Mouse (Mus musculus) stomach, embryonic 16.5 days (tissue): ENCODE data around the gene Nmb. TPM values are rescaled to one million over a fixed set of nuclear protein-coding genes. Genes with fewer than 3 reads are reported as not detected.

Source experiments
- ATAC-seq: fragments of 200-750 bp; cut with Nextera tagmentation; 2 replicates; pipeline ENCODE4 v1.8.0; 2017; ENCODE audit warnings: moderate number of reproducible peaks, moderate TSS enrichment; ENCODE audit not compliant: insufficient read depth, low FRiP score
- H3K27ac ChIP-seq: fragments of 300-500 bp; sonication (generic); 2 replicates; pipeline ENCODE4 v1.5.1; 2014; ENCODE audit warnings: low read length
- H3K27me3 ChIP-seq: fragments of 300-500 bp; sonication (generic); 2 replicates; pipeline ENCODE4 v1.6.1; 2014; ENCODE audit warnings: low read length, control low read depth, mixed read lengths; ENCODE audit not compliant: control insufficient read depth, insufficient read depth
- H3K36me3 ChIP-seq: fragments of 300-500 bp; sonication (generic); 2 replicates; pipeline ENCODE4 v1.6.1; 2014; ENCODE audit warnings: low read length; ENCODE audit not compliant: control insufficient read depth, insufficient read depth
- H3K4me1 ChIP-seq: fragments of 300-500 bp; sonication (generic); 2 replicates; pipeline ENCODE4 v1.6.1; 2014; ENCODE audit warnings: low read length, control low read depth, mixed read lengths; ENCODE audit not compliant: control insufficient read depth, insufficient read depth
- H3K4me2 ChIP-seq: fragments of 300-500 bp; sonication (generic); 2 replicates; pipeline ENCODE4 v1.6.1; 2014; ENCODE audit warnings: low read depth, low read length, mixed read lengths
- H3K4me3 ChIP-seq: fragments of 300-500 bp; sonication (generic); replicated peaks from 2 replicates; pipeline ENCODE4 v1.5.1; 2014; ENCODE audit warnings: mild to moderate bottlenecking, low read length
- H3K9ac ChIP-seq: fragments of 300-500 bp; sonication (generic); 2 replicates; pipeline ENCODE4 v1.6.1; 2014; ENCODE audit warnings: low read length
- H3K9me3 ChIP-seq: fragments of 300-500 bp; sonication (generic); replicated peaks from 2 replicates; pipeline ENCODE4 v1.6.1; 2016; ENCODE audit warnings: low read length, control low read depth; ENCODE audit not compliant: control insufficient read depth
- WGBS: fragments of 180-500 bp; shearing (Covaris S2); extraction: QIAGEN DNeasy Blood & Tissue Kit; methylation state at CpG from one replicate; pipeline ENCODE4 v1.1.7; 2014; 5-methylcytosine and 5-hydroxymethylcytosine counted together
- polyA plus RNA-seq: library from polyadenylated mRNA; unstranded; fragments of >200 nt; fragmentation: Nextera tagmentation; extraction: Ambion mirVana; gene quantifications from 2 replicates; pipeline ENCODE4 v1.2.1, GENCODE M21; 2015

Nmb gene
- polyA plus RNA-seq, 1 experiment from 2014 or later: 4.4 TPM

- H3K4me3 ChIP-seq: peak overlapping the region; percentile 66
- H3K4me2 ChIP-seq: peak overlapping the region; percentile 59
- WGBS: 24% methylated on average over 15 of the region's 15 CpGs
- no peaks in the 10 kb centered on the region for H3K36me3 ChIP-seq
- H3K27ac ChIP-seq: peak overlapping the region; percentile 90
- H3K9me3 ChIP-seq: no peaks in the 10 kb centered on the region
- ATAC-seq: no peak
- peaks cover 10% of the 10 kb centered on the region for H3K4me1 ChIP-seq
- H3K9ac ChIP-seq: peak overlapping the region; percentile 76
- no peaks in the 10 kb centered on the region for H3K27me3 ChIP-seq
Observed at GRCm38 (mm10) chr7:80901541-80902274, 3.2 kb downstream of the Nmb start.

GRCm38 (mm10) chr7:80900944-80901501, 3.9 kb downstream of the Nmb start, which contains the start of gene Wdr73:
Gene Wdr73 (minus strand): TSS chr7:80901269.
- WGBS: under 1% methylated on average over 36 of the region's 36 CpGs

GRCm38 (mm10) chr7:80897721-80898120, 7.2 kb downstream of the Nmb start:
- no peak for ATAC-seq
- no peak overlapping the region for H3K9ac ChIP-seq
- no peak overlapping the region for H3K4me2 ChIP-seq
- no peaks in the 10 kb centered on the region for H3K9me3 ChIP-seq
- no peak overlapping the region for H3K4me3 ChIP-seq
- H3K36me3 ChIP-seq: peaks cover 8% of the 10 kb centered on the region; the same call in 1 of the 2 replicates
- no peaks in the 10 kb centered on the region for H3K27me3 ChIP-seq
- WGBS: 89% methylated on average over 4 of the region's 4 CpGs
- H3K4me1 ChIP-seq: peaks cover 4% of the 10 kb centered on the region; the same call in 1 of the 2 replicates
- H3K27ac ChIP-seq: no peak overlapping the region

More at GRCm38 (mm10) chr7:80900944-80901501, 3.9 kb downstream of the Nmb start, which contains the start of gene Wdr73:
- peak within 1 kb of the TSS; percentile 90 for H3K27ac ChIP-seq
- peak within 1 kb of the TSS; percentile 59 for H3K4me2 ChIP-seq
- 0 out of 2 replicates have a peak, but pooled peaks cover 3% of the 10 kb centered on the region for H3K36me3 ChIP-seq
- peak; percentile 95 for ATAC-seq
- no peaks in the 10 kb centered on the region for H3K27me3 ChIP-seq
- peak within 1 kb of the TSS; percentile 76 for H3K9ac ChIP-seq
- peak within 1 kb of the TSS; percentile 66 for H3K4me3 ChIP-seq
- H3K9me3 ChIP-seq: no peaks in the 10 kb centered on the region
- peaks cover 10% of the 10 kb centered on the region for H3K4me1 ChIP-seq

- 89% methylated on average over 7 of the region's 7 CpGs for WGBS
- Histone ChIP-seq H3K4me3 (no peak overlapping the region), H3K9me3 (no peaks in the 10 kb centered on the region), H3K36me3 (peaks cover 8% of the 10 kb centered on the region; the same call in 1 of the 2 replicates), H3K9ac (no peak overlapping the region), H3K4me1 (peaks cover 4% of the 10 kb centered on the region; the same call in 1 of the 2 replicates), H3K27ac (no peak overlapping the region), H3K4me2 (no peak overlapping the region), H3K27me3 (no peaks in the 10 kb centered on the region)
- no peak for ATAC-seq
Observed at GRCm38 (mm10) chr7:80897134-80897533, 7.7 kb downstream of the Nmb start.

GRCm38 (mm10) chr7:80894815-80895519, 9.9 kb downstream of the Nmb start:
- no peaks in the 10 kb centered on the region for H3K27me3 ChIP-seq
- no peak overlapping the region for H3K9ac ChIP-seq
- H3K4me1 ChIP-seq: no peaks in the 10 kb centered on the region
- H3K36me3 ChIP-seq: peaks cover 8% of the 10 kb centered on the region; the same call in 1 of the 2 replicates
- no peaks in the 10 kb centered on the region for H3K9me3 ChIP-seq
- 95% methylated on average over 14 of the region's 14 CpGs for WGBS
- no peak overlapping the region for H3K27ac ChIP-seq
- no peak overlapping the region for H3K4me3 ChIP-seq
- ATAC-seq: no peak
- no peak overlapping the region for H3K4me2 ChIP-seq

- no peaks in the 10 kb centered on the region for H3K9me3 ChIP-seq
- H3K9ac ChIP-seq: no peak overlapping the region
- H3K27ac ChIP-seq: no peak overlapping the region
- 85% methylated on average over 7 of the region's 7 CpGs for WGBS
- H3K4me1 ChIP-seq: peaks cover 6% of the 10 kb centered on the region
- no peak overlapping the region for H3K4me3 ChIP-seq
- H3K27me3 ChIP-seq: no peaks in the 10 kb centered on the region
- no peak for ATAC-seq
- H3K4me2 ChIP-seq: no peak overlapping the region
- H3K36me3 ChIP-seq: peaks cover 8% of the 10 kb centered on the region; the same call in 1 of the 2 replicates
Observed at GRCm38 (mm10) chr7:80894196-80894595, 10.7 kb downstream of the Nmb start.

GRCm38 (mm10) chr7:80893753-80894129, 11.1 kb downstream of the Nmb start:
- Histone ChIP-seq H3K4me2 (no peak overlapping the region), H3K4me1 (peaks cover 10% of the 10 kb centered on the region), H3K27me3 (no peaks in the 10 kb centered on the region), H3K9ac (no peak overlapping the region), H3K9me3 (no peaks in the 10 kb centered on the region), H3K4me3 (no peak overlapping the region), H3K36me3 (peaks cover 8% of the 10 kb centered on the region; the same call in 1 of the 2 replicates), H3K27ac (no peak overlapping the region)
- no peak for ATAC-seq
- 82% methylated on average over 6 of the region's 6 CpGs for WGBS

- no peak overlapping the region for H3K27ac ChIP-seq
- H3K9me3 ChIP-seq: no peaks in the 10 kb centered on the region
- H3K9ac ChIP-seq: no peak overlapping the region
- H3K4me3 ChIP-seq: no peak overlapping the region
- H3K4me2 ChIP-seq: no peak overlapping the region
- 90% methylated on average over 15 of the region's 15 CpGs for WGBS
- H3K27me3 ChIP-seq: no peaks in the 10 kb centered on the region
- no peak for ATAC-seq
- peaks cover 12% of the 10 kb centered on the region for H3K4me1 ChIP-seq
- peaks cover 8% of the 10 kb centered on the region; the same call in 1 of the 2 replicates for H3K36me3 ChIP-seq
Observed at GRCm38 (mm10) chr7:80893086-80893752, 11.7 kb downstream of the Nmb start.
